Mouse (Mus musculus) ovary, adult 10 weeks (tissue): ENCODE measurements around the gene Epb41l2. TPM values are rescaled to one million over a fixed set of nuclear protein-coding genes. Genes with fewer than 3 reads are reported as not detected.

Experiments
- polyA plus RNA-seq: library from polyadenylated mRNA; stranded (reverse); fragments of 350-450 nt; fragmentation: Illumina TruSeq; extraction: RNeasy Lipid Tissue Mini Kit (QIAGEN cat#74804); gene quantifications from one replicate; pipeline ENCODE4 v1.2.3, GENCODE M21; 2014

Epb41l2 gene
- polyA plus RNA-seq = 139 TPM

GRCm38 (mm10) chr10:25359208-25359958 is at the start of gene Epb41l2:
Gene Epb41l2 (plus strand): TSS chr10:25359798.

GRCm38 (mm10) chr10:25535891-25536331 is 176.3 kb downstream of the Epb41l2 start, which contains the start of gene Smlr1:
Gene Smlr1 (minus strand): TSS chr10:25536267.

Other genes with a start within 250 kb of the Epb41l2 start
- 233 TPM for gene Akap7, start 51.9 kb upstream of the Epb41l2 start, polyA plus RNA-seq
- not detected for gene Smlr1, start 176.5 kb downstream of the Epb41l2 start, polyA plus RNA-seq